Mouse (Mus musculus): Measurements from ENCODE around the gene Dcbld1.

Dcbld1 gene

GRCm38 (mm10) chr10:52246207-52246606, 12.8 kb downstream of the Dcbld1 start:
- CTCF ChIA-PET: interaction anchor here in 3 of 4 experiments (0.5 to 2.7 kb wide), 11 partner anchors 13 to 81 kb away, joined by 3 to 11 read pairs (median 3); partner anchors contain the start of gene Dcbld1 (in 2 of the 3)
- POLR2A ChIA-PET: interaction anchor here in 3 of 4 experiments (0.5 to 7.0 kb wide), 25 partner anchors 8 to 136 kb away, joined by 3 to 63 read pairs (median 5); partner anchors contain the start of genes Dcbld1 (in 3 of the 3) and Gopc (in 1 of the 3)

GRCm38 (mm10) chr10:52252240-52252639, 18.8 kb downstream of the Dcbld1 start:
- POLR2A ChIA-PET: interaction anchor here in 1 of 4 experiments (1.1 to 2.0 kb wide), 8 partner anchors 8 to 46 kb away, joined by 3 to 15 read pairs (median 5); partner anchors contain the start of gene Dcbld1
- CTCF ChIA-PET: no interaction called here

DNA sequence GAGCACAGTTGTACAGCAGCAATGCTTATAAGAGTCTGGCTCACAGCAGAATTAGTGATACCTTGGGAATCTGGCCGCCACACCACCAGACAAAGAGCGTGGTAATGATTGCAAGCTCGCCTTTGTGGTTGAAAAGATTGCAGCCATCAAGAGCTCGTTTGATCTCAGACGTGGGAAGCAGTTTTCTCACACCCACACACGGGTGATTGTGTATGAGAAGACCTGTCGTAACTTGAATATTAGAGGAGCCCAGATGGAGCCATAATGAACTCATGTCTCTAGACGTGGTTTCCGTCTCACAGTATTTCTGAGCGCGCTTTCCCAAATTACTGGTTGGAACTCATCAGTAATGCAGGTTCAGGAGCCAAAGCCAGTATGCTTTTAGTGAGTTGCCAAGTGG, 20.0 kb downstream of the Dcbld1 start:
- ChIA-PET CTCF (no interaction called here), POLR2A (interaction anchor here in 3 of 4 experiments (0.6 to 2.0 kb wide), 8 partner anchors 9 to 45 kb away, joined by 3 to 6 read pairs (median 4); partner anchors contain the start of gene Dcbld1 (in 1 of the 3))

DNA sequence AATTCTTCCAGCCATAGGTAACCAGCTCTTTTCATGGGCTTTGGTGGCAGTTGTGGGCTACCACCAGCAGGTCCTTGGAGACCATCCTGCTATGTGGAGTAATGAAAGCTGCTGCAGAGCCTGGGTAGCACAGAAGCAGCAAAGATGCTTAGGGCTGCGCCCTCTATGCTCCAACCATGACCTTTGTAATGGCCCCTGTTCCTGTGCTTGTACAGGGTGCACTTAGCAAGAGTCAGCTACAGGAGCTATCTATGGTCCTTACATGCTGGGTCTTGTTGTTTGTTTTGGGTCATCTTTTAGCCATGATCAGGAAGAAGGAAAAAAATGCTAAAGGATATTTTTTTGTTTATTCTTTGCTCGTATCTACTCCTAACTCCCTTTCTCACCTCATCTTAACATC, 24.3 kb downstream of the Dcbld1 start:
- CTCF ChIA-PET: interaction anchor here in 2 of 4 experiments (0.7 to 1.5 kb wide), 5 partner anchors 14 to 96 kb away, joined by 3 read pairs; partner anchors contain the start of gene Dcbld1 (in 1 of the 2)
- POLR2A ChIA-PET: interaction anchor here in 3 of 4 experiments (1.0 to 3.9 kb wide), 14 partner anchors 9 to 40 kb away, joined by 3 to 23 read pairs (median 8); no protein-coding TSS in a partner anchor

DNA sequence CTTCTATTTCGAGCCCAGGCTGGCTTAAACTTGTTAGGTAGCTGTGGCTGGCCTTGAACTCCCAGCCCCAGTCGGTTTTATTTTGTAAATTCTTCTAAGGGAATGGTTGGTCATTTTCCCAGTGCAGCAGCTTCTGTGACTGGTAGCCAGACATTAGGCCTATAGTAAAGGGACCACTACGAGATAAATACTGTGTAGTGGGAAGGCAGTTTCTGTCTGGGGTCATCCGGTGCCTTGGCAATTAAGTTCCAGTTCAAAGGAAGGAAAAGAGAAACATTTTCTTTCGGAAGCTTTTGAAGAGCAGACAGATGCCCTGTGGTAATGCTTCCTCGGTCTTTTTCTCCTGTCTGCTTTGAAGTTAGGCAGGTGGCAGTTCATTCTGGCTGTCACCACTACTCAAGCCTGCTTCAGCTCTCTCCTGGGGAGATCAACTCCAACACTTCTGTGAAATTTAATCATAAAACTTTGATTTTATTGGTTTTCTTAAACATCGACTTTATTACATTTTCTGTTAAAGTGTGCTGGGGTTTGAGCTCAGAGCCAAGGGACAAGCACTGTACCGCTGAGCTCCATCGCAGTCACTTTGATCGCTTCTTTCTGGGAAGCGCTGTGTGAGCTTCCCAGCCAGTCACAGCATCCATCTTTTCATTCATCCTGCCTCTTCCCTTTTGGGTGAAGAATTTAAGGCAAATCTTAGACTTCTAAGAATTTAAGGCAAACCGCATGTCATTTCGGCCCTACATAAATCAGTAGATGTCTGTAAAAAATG, 24.9 kb downstream of the Dcbld1 start:
- ChIA-PET POLR2A (interaction anchor here in 3 of 4 experiments (1.0 to 3.9 kb wide), 15 partner anchors 8 to 39 kb away, joined by 3 to 23 read pairs (median 8); no protein-coding TSS in a partner anchor), CTCF (interaction anchor here in 2 of 4 experiments (0.7 to 1.5 kb wide), 5 partner anchors 14 to 95 kb away, joined by 3 read pairs; partner anchors contain the start of gene Dcbld1 (in 1 of the 2))

DNA sequence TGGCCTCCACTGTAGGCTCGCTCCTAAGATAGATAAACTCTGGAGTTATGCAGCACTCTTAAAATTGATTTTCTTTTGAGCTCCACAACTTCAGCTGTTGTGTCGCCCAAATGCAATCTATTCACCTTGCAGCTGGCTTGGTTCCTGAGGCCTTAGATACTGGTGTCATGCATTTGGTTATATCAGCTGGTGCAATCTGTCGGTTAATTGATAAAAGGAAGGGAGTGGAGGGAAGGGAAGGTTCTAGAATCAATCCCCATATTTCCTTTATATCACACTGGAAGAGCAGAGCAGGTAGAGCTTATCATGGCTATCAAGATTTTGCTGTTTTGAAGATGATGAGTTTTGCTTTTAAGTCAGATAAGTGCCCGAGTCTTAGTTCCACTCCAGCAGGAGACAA, 26.8 kb downstream of the Dcbld1 start:
- ChIA-PET POLR2A (interaction anchor here in 3 of 4 experiments (0.5 to 3.9 kb wide), 8 partner anchors 8 to 164 kb away, joined by 3 to 23 read pairs (median 4); no protein-coding TSS in a partner anchor), CTCF (interaction anchor here in 2 of 4 experiments (0.7 to 1.1 kb wide), 2 partner anchors 14 to 173 kb away, joined by 3 read pairs; no protein-coding TSS in a partner anchor)

GRCm38 (mm10) chr10:52264162-52264561, 30.7 kb downstream of the Dcbld1 start:
- ChIA-PET POLR2A (interaction anchor here in 3 of 4 experiments (0.6 to 3.4 kb wide), 4 partner anchors 10 to 22 kb away, joined by 3 to 23 read pairs (median 6); no protein-coding TSS in a partner anchor), CTCF (interaction anchor here in 1 of 4 experiments (0.9 kb wide), 1 partner anchor 13 kb away, joined by 3 read pairs; no protein-coding TSS in a partner anchor)

- POLR2A ChIA-PET: interaction anchor here (0.6 to 3.2 kb wide), 17 partner anchors 8 to 589 kb away, joined by 3 to 21 read pairs (median 4); partner anchors contain the start of gene Gopc (in 1 of the 4)
- CTCF ChIA-PET: interaction anchor here in 1 of 4 experiments (0.6 kb wide), 1 partner anchor 113 kb away, joined by 4 read pairs; the partner anchor contains the start of gene Gopc
Measured at GRCm38 (mm10) chr10:52268879-52269278, 35.5 kb downstream of the Dcbld1 start.

DNA sequence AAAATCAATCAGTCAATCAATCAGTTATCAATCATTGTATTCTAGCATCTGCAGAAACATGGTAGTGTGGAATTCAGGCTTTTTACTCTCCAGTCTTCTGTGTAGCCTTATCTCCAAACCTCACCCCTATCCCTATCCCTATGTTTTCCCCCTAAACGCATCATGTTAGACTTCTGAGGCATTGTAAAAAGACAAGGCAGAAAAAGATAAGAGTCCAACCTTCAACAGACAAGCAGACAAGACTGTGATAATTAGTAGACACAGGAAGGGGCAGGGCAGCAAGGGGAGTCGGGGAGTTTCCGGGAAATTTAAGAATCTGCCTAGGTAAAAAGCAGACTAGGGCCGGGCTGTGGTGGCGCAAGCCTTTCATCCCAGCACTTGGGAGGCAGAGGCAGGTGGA, 38.0 kb downstream of the Dcbld1 start:
- ChIA-PET POLR2A (interaction anchor here in 2 of 4 experiments (0.7 to 11.9 kb wide), 5 partner anchors 13 to 54 kb away, joined by 3 to 128 read pairs (median 9); partner anchors contain the start of gene Dcbld1 (in 1 of the 2)), CTCF (interaction anchor here in 1 of 4 experiments (1.3 kb wide), 1 partner anchor 13 kb away, joined by 3 read pairs; no protein-coding TSS in a partner anchor)

- POLR2A ChIA-PET: interaction anchor here (0.6 to 11.9 kb wide), 22 partner anchors 8 to 109 kb away, joined by 3 to 128 read pairs (median 4); partner anchors contain the start of genes Dcbld1 (in 2 of the 4) and Gopc (in 1 of the 4)
- CTCF ChIA-PET: interaction anchor here in 1 of 4 experiments (0.8 to 2.8 kb wide), 3 partner anchors 15 to 58 kb away, joined by 3 to 7 read pairs (median 3); no protein-coding TSS in a partner anchor
Measured at GRCm38 (mm10) chr10:52273012-52273411, 39.6 kb downstream of the Dcbld1 start.

DNA sequence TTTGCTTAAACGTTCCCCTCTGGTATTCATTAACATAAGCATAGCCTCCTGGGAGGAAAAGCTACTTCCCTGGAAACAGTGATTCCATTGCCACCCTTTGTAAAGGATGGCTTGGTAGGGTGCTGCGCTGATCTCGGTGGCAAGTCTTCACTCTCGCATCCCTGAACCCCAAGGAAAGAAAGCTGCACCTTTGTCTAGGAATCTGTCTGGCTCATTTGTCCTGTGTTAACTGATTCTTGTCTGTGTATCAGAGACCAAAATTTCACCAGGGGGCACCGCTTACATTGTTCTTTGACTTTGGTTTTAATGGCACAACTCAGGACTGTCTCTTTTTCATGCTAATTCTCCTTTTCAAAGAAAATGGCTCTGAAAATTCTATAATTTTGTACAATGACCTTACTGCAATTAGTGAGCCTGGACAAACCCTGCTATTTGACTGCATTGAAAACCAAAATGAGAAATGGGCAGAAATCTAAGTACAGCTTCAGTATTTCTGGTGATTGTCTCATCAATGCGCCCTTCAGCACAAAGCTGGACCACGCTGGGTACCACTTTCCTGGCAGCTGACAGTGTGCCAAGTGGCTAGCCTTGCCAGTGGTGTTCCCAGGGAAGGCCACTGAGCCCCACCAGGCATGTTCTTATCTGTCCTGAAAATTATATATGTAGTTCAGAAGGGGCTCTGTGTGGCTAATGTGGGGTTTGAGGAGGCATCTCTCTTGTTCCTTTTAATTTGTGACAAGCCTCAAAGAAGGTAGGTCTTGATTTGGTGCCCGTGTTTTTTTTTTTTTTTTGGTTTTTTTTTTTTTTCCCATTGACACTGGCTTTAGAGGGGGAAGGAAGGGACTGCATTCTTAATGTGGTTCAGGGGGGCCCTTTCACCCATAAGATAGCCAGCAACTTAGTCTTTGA, 40.8 kb downstream of the Dcbld1 start:
- POLR2A ChIA-PET: interaction anchor here (0.5 to 11.9 kb wide), 42 partner anchors 9 to 603 kb away, joined by 3 to 128 read pairs (median 4); partner anchors contain the start of genes Dcbld1 (in 3 of the 4) and Gopc (in 1 of the 4)
- CTCF ChIA-PET: interaction anchor here in 3 of 4 experiments (0.6 to 2.8 kb wide), 10 partner anchors 11 to 313 kb away, joined by 3 to 7 read pairs (median 3); partner anchors contain the start of gene Dcbld1 (in 1 of the 3)

GRCm38 (mm10) chr10:52274910-52275604, 41.6 kb downstream of the Dcbld1 start:
- ChIA-PET CTCF (interaction anchor here in 3 of 4 experiments (0.6 to 2.8 kb wide), 8 partner anchors 10 to 314 kb away, joined by 3 to 7 read pairs (median 4); no protein-coding TSS in a partner anchor), POLR2A (interaction anchor here (0.6 to 11.9 kb wide), 31 partner anchors 8 to 604 kb away, joined by 3 to 128 read pairs (median 4); partner anchors contain the start of gene Dcbld1 (in 2 of the 4))

GRCm38 (mm10) chr10:52276579-52276978, 43.2 kb downstream of the Dcbld1 start:
- CTCF ChIA-PET: interaction anchor here in 3 of 4 experiments (0.7 to 3.4 kb wide), 5 partner anchors 44 to 60 kb away, joined by 3 to 14 read pairs (median 4); partner anchors contain the start of gene Dcbld1 (in 1 of the 3)
- POLR2A ChIA-PET: interaction anchor here in 3 of 4 experiments (0.6 to 11.9 kb wide), 22 partner anchors 8 to 105 kb away, joined by 3 to 128 read pairs (median 6); partner anchors contain the start of genes Dcbld1 (in 2 of the 3) and Gopc (in 2 of the 3)

DNA sequence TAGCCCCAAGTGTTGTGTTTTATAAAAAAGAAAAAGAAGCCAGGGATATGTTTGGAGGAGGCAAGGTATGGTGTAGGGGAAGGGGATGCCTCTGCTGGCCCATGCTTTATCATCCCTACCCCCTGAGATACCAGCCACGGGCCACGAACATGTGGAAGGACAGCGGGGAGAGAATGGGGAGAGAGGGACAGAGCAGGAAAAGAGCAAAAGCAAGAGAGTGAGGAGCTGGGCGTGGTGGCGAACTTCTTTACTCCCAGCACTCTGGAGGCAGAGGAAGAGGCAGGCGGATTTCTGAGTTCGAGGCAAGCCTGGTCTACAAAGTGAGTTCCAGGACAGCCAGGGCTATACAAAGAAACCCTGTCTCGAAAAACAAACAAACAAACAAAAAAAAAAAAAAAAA, 44.1 kb downstream of the Dcbld1 start:
- ChIA-PET POLR2A (interaction anchor here (0.7 to 11.9 kb wide), 42 partner anchors 8 to 378 kb away, joined by 3 to 128 read pairs (median 6); partner anchors contain the start of genes Gopc (in 2 of the 4) and Dcbld1 (in 1 of the 4)), CTCF (interaction anchor here (0.6 to 3.4 kb wide), 14 partner anchors 14 to 1042 kb away, joined by 3 to 14 read pairs (median 4); partner anchors contain the start of gene Dcbld1 (in 1 of the 4))

- POLR2A ChIA-PET: interaction anchor here (0.7 to 11.9 kb wide), 40 partner anchors 8 to 378 kb away, joined by 3 to 128 read pairs (median 6); partner anchors contain the start of genes Gopc (in 2 of the 4) and Dcbld1 (in 1 of the 4)
- CTCF ChIA-PET: interaction anchor here (0.7 to 3.4 kb wide), 11 partner anchors 15 to 987 kb away, joined by 3 to 14 read pairs (median 6); partner anchors contain the start of gene Dcbld1 (in 1 of the 4)
Measured at GRCm38 (mm10) chr10:52278011-52278434, 44.6 kb downstream of the Dcbld1 start.

GRCm38 (mm10) chr10:52278866-52279265, 45.4 kb downstream of the Dcbld1 start:
- CTCF ChIA-PET: interaction anchor here in 1 of 4 experiments (3.4 kb wide), 1 partner anchor 46 kb away, joined by 14 read pairs; the partner anchor contains the start of gene Dcbld1
- POLR2A ChIA-PET: interaction anchor here in 3 of 4 experiments (0.6 to 11.9 kb wide), 29 partner anchors 9 to 1225 kb away, joined by 3 to 128 read pairs (median 6); partner anchors contain the start of genes Dcbld1 (in 1 of the 3) and Gopc (in 1 of the 3)

All from embryonic stem cell, embryonic (primary cell).